Mouse (Mus musculus) lung, postnatal 0 days (tissue): ENCODE results near the gene Cse1l. TPM values are rescaled to one million over a fixed set of nuclear protein-coding genes. Genes with fewer than 3 reads are reported as not detected.

ENCODE experiments used
- ATAC-seq: fragments of 200-750 bp; cut with Nextera tagmentation; 2 replicates; pipeline ENCODE4 v1.8.0; 2017; ENCODE audit warnings: moderate library complexity
- DNase-seq: peaks from one replicate; pipeline ENCODE4 v3.0.0-alpha.2; 2016; ENCODE audit warnings: low spot score
- H3K27ac ChIP-seq: fragments of 300-500 bp; sonication (generic); 2 replicates; pipeline ENCODE4 v1.5.1; 2014; ENCODE audit warnings: antibody characterized with exemption, mild to moderate bottlenecking, low read length, mixed read lengths
- H3K27me3 ChIP-seq: fragments of 300-500 bp; sonication (generic); replicated peaks from 2 replicates; pipeline ENCODE4 v1.6.1; 2014; ENCODE audit warnings: low read length, mixed read lengths; ENCODE audit not compliant: insufficient read depth
- H3K36me3 ChIP-seq: fragments of 300-500 bp; sonication (generic); 2 replicates; pipeline ENCODE4 v1.6.1; 2014; ENCODE audit warnings: low read length, mixed read lengths; ENCODE audit not compliant: insufficient read depth
- H3K4me1 ChIP-seq: fragments of 300-500 bp; sonication (generic); 2 replicates; pipeline ENCODE4 v1.6.1; 2014; ENCODE audit warnings: antibody characterized with exemption, low read depth, low read length, mixed read lengths; ENCODE audit not compliant: insufficient read depth
- H3K4me2 ChIP-seq: fragments of 300-500 bp; sonication (generic); replicated peaks from 2 replicates; pipeline ENCODE4 v1.6.1; 2014; ENCODE audit warnings: low read depth, mild to moderate bottlenecking, low read length, moderate library complexity, mixed read lengths
- H3K4me3 ChIP-seq: fragments of 300-500 bp; sonication (generic); 2 replicates; pipeline ENCODE4 v1.5.1; 2014; ENCODE audit warnings: low read depth, low read length
- H3K9ac ChIP-seq: fragments of 300-500 bp; sonication (generic); replicated peaks from 2 replicates; pipeline ENCODE4 v1.6.1; 2014; ENCODE audit warnings: low read depth, mild to moderate bottlenecking
- H3K9me3 ChIP-seq: fragments of 300-500 bp; sonication (generic); 2 replicates; pipeline ENCODE4 v1.6.1; 2016; ENCODE audit warnings: low read length, mixed read lengths
- CTCF ChIP-seq: IDR thresholded peaks from 2 replicates; pipeline ENCODE4 v1.5.1; 2016; ENCODE audit warnings: antibody characterized with exemption, mild to moderate bottlenecking
- EP300 ChIP-seq: IDR thresholded peaks from 2 replicates; pipeline ENCODE4 v1.6.1; 2016; ENCODE audit warnings: antibody characterized with exemption, mild to moderate bottlenecking, control low read depth
- WGBS: fragments of 180-500 bp; shearing (Covaris S2); extraction: QIAGEN DNeasy Blood & Tissue Kit; methylation state at CpG from one replicate; pipeline ENCODE4 v1.1.7; 2014; 5-methylcytosine and 5-hydroxymethylcytosine counted together
- polyA plus RNA-seq: library from polyadenylated mRNA; unstranded; fragments of >200 nt; fragmentation: Nextera tagmentation; extraction: Ambion mirVana; gene quantifications from 2 replicates; pipeline ENCODE4 v1.2.1, GENCODE M21; 2015

The Cse1l gene
- polyA plus RNA-seq, 1 experiment from 2014 or later, result 24.1 TPM

- WGBS, result 67% methylated on average over 19 of the region's 20 CpGs
- Histone ChIP-seq H3K4me3 (no peak overlapping the region), H3K9ac (no peak overlapping the region), H3K9me3 (no peaks in the 10 kb centered on the region), H3K4me2 (no peak overlapping the region), H3K4me1 (no peaks in the 10 kb centered on the region), H3K36me3 (peaks cover 54% of the 10 kb centered on the region), H3K27ac (no peak overlapping the region), H3K27me3 (no peaks in the 10 kb centered on the region)
- DNase-seq (peak; percentile 13), ATAC-seq (no peak)
- TF ChIP-seq EP300, result no peak
- TF ChIP-seq CTCF, result no peak
Observed at GRCm38 (mm10) chr2:166870271-166870865, 35.5 kb upstream of the Cse1l start.

GRCm38 (mm10) chr2:166870899-166871298 is 34.9 kb upstream of the Cse1l start:
- no peak for TF ChIP-seq EP300
- no peak for TF ChIP-seq CTCF
- DNase-seq, result no peak
- Histone ChIP-seq H3K27me3 (no peaks in the 10 kb centered on the region), H3K9ac (no peak overlapping the region), H3K9me3 (no peaks in the 10 kb centered on the region), H3K36me3 (peaks cover 49% of the 10 kb centered on the region), H3K4me2 (no peak overlapping the region), H3K27ac (no peak overlapping the region), H3K4me3 (no peak overlapping the region), H3K4me1 (no peaks in the 10 kb centered on the region)
- 60% methylated on average over 10 of the region's 10 CpGs for WGBS
- no peak for ATAC-seq

- Histone ChIP-seq H3K27me3 (no peaks in the 10 kb centered on the region), H3K4me3 (no peak overlapping the region), H3K4me2 (no peak overlapping the region), H3K4me1 (no peaks in the 10 kb centered on the region), H3K27ac (no peak overlapping the region), H3K36me3 (peaks cover 30% of the 10 kb centered on the region), H3K9ac (no peak overlapping the region), H3K9me3 (no peaks in the 10 kb centered on the region)
- DNase-seq (no peak), ATAC-seq (no peak)
- TF ChIP-seq CTCF, result no peak
- TF ChIP-seq EP300, result no peak
- WGBS, result 81% methylated on average over 10 of the region's 10 CpGs
Observed at GRCm38 (mm10) chr2:166874675-166875280, 31.1 kb upstream of the Cse1l start.

GRCm38 (mm10) chr2:166875561-166875960 is 30.3 kb upstream of the Cse1l start:
- WGBS, result 80% methylated on average over 6 of the region's 6 CpGs
- ATAC-seq, result no peak

GRCm38 (mm10) chr2:166876331-166876730 is 29.5 kb upstream of the Cse1l start:
- ATAC-seq (no peak), DNase-seq (no peak)
- TF ChIP-seq CTCF (no peak), EP300 (no peak)
- peaks cover 30% of the 10 kb centered on the region for H3K36me3 ChIP-seq
- H3K4me3 ChIP-seq, result no peak overlapping the region
- 77% methylated on average over 10 of the region's 10 CpGs for WGBS
- H3K4me1 ChIP-seq, result no peaks in the 10 kb centered on the region
- no peak overlapping the region for H3K4me2 ChIP-seq
- no peak overlapping the region for H3K27ac ChIP-seq
- no peaks in the 10 kb centered on the region for H3K9me3 ChIP-seq
- H3K9ac ChIP-seq, result no peak overlapping the region
- H3K27me3 ChIP-seq, result no peaks in the 10 kb centered on the region

More at GRCm38 (mm10) chr2:166875561-166875960, 30.3 kb upstream of the Cse1l start:
- H3K9me3 ChIP-seq, result no peaks in the 10 kb centered on the region
- peaks cover 26% of the 10 kb centered on the region for H3K36me3 ChIP-seq
- no peak overlapping the region for H3K9ac ChIP-seq
- DNase-seq, result no peak
- TF ChIP-seq CTCF (no peak), EP300 (no peak)
- no peak overlapping the region for H3K4me3 ChIP-seq
- H3K27me3 ChIP-seq, result no peaks in the 10 kb centered on the region
- H3K27ac ChIP-seq, result no peak overlapping the region
- H3K4me1 ChIP-seq, result no peaks in the 10 kb centered on the region
- no peak overlapping the region for H3K4me2 ChIP-seq

- ATAC-seq (no peak), DNase-seq (no peak)
- Histone ChIP-seq H3K4me1 (no peaks in the 10 kb centered on the region), H3K4me3 (no peak overlapping the region), H3K27me3 (no peaks in the 10 kb centered on the region), H3K9me3 (no peaks in the 10 kb centered on the region), H3K27ac (no peak overlapping the region), H3K4me2 (no peak overlapping the region), H3K9ac (no peak overlapping the region), H3K36me3 (peaks cover 24% of the 10 kb centered on the region; the same call in 1 of the 2 replicates)
- 82% methylated on average over 7 of the region's 7 CpGs for WGBS
- no peak for TF ChIP-seq EP300
- TF ChIP-seq CTCF, result no peak
Observed at GRCm38 (mm10) chr2:166885066-166885465, 20.8 kb upstream of the Cse1l start.
